Mouse (Mus musculus) left cerebral cortex, postnatal 36 days (tissue): ENCODE measurements around the gene Hivep1. TPM values are rescaled to one million over a fixed set of nuclear protein-coding genes. Genes with fewer than 3 reads are reported as not detected.
A peak's percentile ranks its signal among the peaks of the same experiment; 100 is the strongest.

Source experiments
- DNase-seq, 2 experiments: peaks; one replicate each; pipeline ENCODE4 v3.0.0; 2021 to 2022; ENCODE audit warnings: low spot score in 2 of 2, mixed read lengths in 1 of 2
- intact Hi-C: fragments of 180-260 bp; cut with DNase I; formaldehyde crosslinking; loops from one replicate; pipeline ENCODE4 v1.15.1; 2025
- total RNA-seq, 2 experiments: library from RNA; stranded (reverse); gene quantifications; 2 replicates each; pipeline ENCODE4 v1.2.3; 2021

The Hivep1 gene
- 10 to 100 TPM; 60.9 to 61.3 TPM for total RNA-seq

- intact Hi-C loops: loop anchor here (2.0 to 5.0 kb wide), 6 partner anchors 50 to 340 kb away; no protein-coding TSS in a partner anchor
These were observed at the start of gene Hivep1 for GRCm38 (mm10) chr13:42051961-42052695. Gene Hivep1, plus strand, starts transcription at chr13:42052021.

GRCm38 (mm10) chr13:42015484-42016045 lies 36.3 kb upstream of the Hivep1 start:
- DNase-seq: no peak
- intact Hi-C loops: no loop called here

More at GRCm38 (mm10) chr13:42051961-42052695, at the start of gene Hivep1:
- peak; percentile 64 to 77 for DNase-seq

GRCm38 (mm10) chr13:42016218-42016617 lies 35.6 kb upstream of the Hivep1 start:
- DNase-seq: no peak
- intact Hi-C loops: no loop called here

GRCm38 (mm10) chr13:42018356-42018755 lies 33.5 kb upstream of the Hivep1 start:
- intact Hi-C loops: no loop called here

GRCm38 (mm10) chr13:42041203-42041602 lies 10.6 kb upstream of the Hivep1 start:
- no peak for DNase-seq
- intact Hi-C loops: no loop called here

More at GRCm38 (mm10) chr13:42018356-42018755, 33.5 kb upstream of the Hivep1 start:
- DNase-seq: no peak

GRCm38 (mm10) chr13:42043431-42043830 lies 8.4 kb upstream of the Hivep1 start:
- DNase-seq: no peak
- intact Hi-C loops: no loop called here

- intact Hi-C loops: no loop called here
- peak; percentile 53 to 58 for DNase-seq
These were observed 2.6 kb upstream of the Hivep1 start for GRCm38 (mm10) chr13:42048991-42049773.

GRCm38 (mm10) chr13:42049774-42050125 lies 2.1 kb upstream of the Hivep1 start:
- intact Hi-C loops: loop anchor here (2.0 to 5.0 kb wide), 5 partner anchors 53 to 337 kb away; no protein-coding TSS in a partner anchor
- DNase-seq: no peak

GRCm38 (mm10) chr13:42050160-42050559 lies 1.7 kb upstream of the Hivep1 start:
- intact Hi-C loops: loop anchor here (2.0 to 5.0 kb wide), 5 partner anchors 52 to 338 kb away; no protein-coding TSS in a partner anchor
- DNase-seq: no peak

GRCm38 (mm10) chr13:42050880-42051201 lies 980 bp upstream of the Hivep1 start:
- no peak for DNase-seq
- intact Hi-C loops: loop anchor here (2.0 to 5.0 kb wide), 5 partner anchors 51 to 339 kb away; no protein-coding TSS in a partner anchor

GRCm38 (mm10) chr13:42051202-42051906 lies 467 bp upstream of the Hivep1 start:
- intact Hi-C loops: loop anchor here (2.0 to 5.0 kb wide), 5 partner anchors 51 to 339 kb away; no protein-coding TSS in a partner anchor

GRCm38 (mm10) chr13:42052696-42053541 lies 1.1 kb downstream of the Hivep1 start:
- intact Hi-C loops: loop anchor here (2.0 to 5.0 kb wide), 5 partner anchors 49 to 341 kb away; no protein-coding TSS in a partner anchor
- DNase-seq: peak; percentile 74 to 76

More at GRCm38 (mm10) chr13:42051202-42051906, 467 bp upstream of the Hivep1 start:
- DNase-seq: peak; percentile 89 to 90

GRCm38 (mm10) chr13:42053656-42054055 lies 1.8 kb downstream of the Hivep1 start:
- DNase-seq: no peak
- intact Hi-C loops: loop anchor here (2.0 to 5.0 kb wide), 5 partner anchors 49 to 341 kb away; no protein-coding TSS in a partner anchor

GRCm38 (mm10) chr13:42054138-42054537 lies 2.3 kb downstream of the Hivep1 start:
- intact Hi-C loops: loop anchor here (5.0 kb wide), 4 partner anchors 48 to 342 kb away; no protein-coding TSS in a partner anchor
- no peak for DNase-seq

GRCm38 (mm10) chr13:42056712-42057332 lies 5.0 kb downstream of the Hivep1 start:
- intact Hi-C loops: no loop called here
- DNase-seq: no peak

- no peak for DNase-seq
- intact Hi-C loops: no loop called here
These were observed 9.2 kb downstream of the Hivep1 start for GRCm38 (mm10) chr13:42060846-42061630.

- no peak for DNase-seq
- intact Hi-C loops: no loop called here
These were observed 12.4 kb downstream of the Hivep1 start for GRCm38 (mm10) chr13:42064257-42064656.
